Mouse (Mus musculus) hematopoietic stem cell, adult 5-6 weeks (primary cell): Measurements from ENCODE around the gene Spata31d1b. TPM values are rescaled to one million over a fixed set of nuclear protein-coding genes. Genes with fewer than 3 reads are reported as not detected.
"Not testable (repeated sequence)": the region's sequence is repeated elsewhere in the genome, so short reads cannot be mapped to it uniquely, and the experiment has no call there.

Source experiments
- ATAC-seq, 2 experiments: fragments of 125-278 bp in 1 of 2; replicated peaks in 1 of 2; 2 replicates each; pipeline ENCODE4 v1.8.0; 2016 to 2017; ENCODE audit warnings: inconsistent platforms in 2 of 2, mild to moderate bottlenecking in 2 of 2, moderate number of reproducible peaks in 2 of 2, low read depth in 1 of 2, moderate TSS enrichment in 1 of 2; ENCODE audit not compliant: low FRiP score in 2 of 2, poor library complexity in 2 of 2, severe bottlenecking in 2 of 2, insufficient read depth in 1 of 2, low TSS enrichment in 1 of 2
- total RNA-seq: library from RNA; stranded (forward); fragments of 172-1452, 232-1000 nt; gene quantifications from 2 replicates; pipeline ENCODE4 v1.2.3, GENCODE M21; 2017

The Spata31d1b gene
- total RNA-seq, 1 experiment from 2014 or later = not detected

GRCm38 (mm10) chr13:59689313-59689712, 22.8 kb upstream of the Spata31d1b start:
- no peak for ATAC-seq

- no peak for ATAC-seq
Measured at GRCm38 (mm10) chr13:59689843-59690242, 22.2 kb upstream of the Spata31d1b start.

GRCm38 (mm10) chr13:59690576-59690975, 21.5 kb upstream of the Spata31d1b start:
- ATAC-seq = no peak

GRCm38 (mm10) chr13:59691478-59691877, 20.6 kb upstream of the Spata31d1b start:
- ATAC-seq = no peak

GRCm38 (mm10) chr13:59694008-59694407, 18.1 kb upstream of the Spata31d1b start, which contains the start of gene 4921517D22Rik:
Gene 4921517D22Rik, minus strand, starts transcription at chr13:59694108.
- no peak for ATAC-seq

- no peak for ATAC-seq
Measured at GRCm38 (mm10) chr13:59695781-59696180, 16.3 kb upstream of the Spata31d1b start.

- ATAC-seq = no peak
Measured at GRCm38 (mm10) chr13:59699131-59699530, 13.0 kb upstream of the Spata31d1b start.

- ATAC-seq = peak in 1 of 2 experiments; percentile 27; a peak in 1 of 4 replicates
Measured at GRCm38 (mm10) chr13:59700137-59700536, 11.9 kb upstream of the Spata31d1b start.

GRCm38 (mm10) chr13:59703514-59703913, 8.6 kb upstream of the Spata31d1b start:
- no peak for ATAC-seq

- ATAC-seq = peak; percentile 72 to 81
Measured at GRCm38 (mm10) chr13:59704562-59704961, 7.5 kb upstream of the Spata31d1b start.

GRCm38 (mm10) chr13:59710230-59710629, 1.9 kb upstream of the Spata31d1b start, which contains the start of gene Spata31d1a:
Gene Spata31d1a, minus strand, starts transcription at chr13:59710330.
- 0 out of 4 replicates have a peak, but pooled peaks of 1 of the 2 experiments have one; percentile 22 for ATAC-seq

- ATAC-seq = no peak
Measured at GRCm38 (mm10) chr13:59713710-59714109, 1.6 kb downstream of the Spata31d1b start.

- ATAC-seq = peak; percentile 58 to 64; a peak in 3 of 4 replicates
Measured at GRCm38 (mm10) chr13:59718857-59719440, 6.9 kb downstream of the Spata31d1b start.

GRCm38 (mm10) chr13:59719475-59719874, 7.4 kb downstream of the Spata31d1b start:
- ATAC-seq = no peak

- ATAC-seq = not testable (repeated sequence)
Measured at GRCm38 (mm10) chr13:59722089-59722488, 10.0 kb downstream of the Spata31d1b start.

GRCm38 (mm10) chr13:59726139-59726867, 14.2 kb downstream of the Spata31d1b start:
- no peak for ATAC-seq

GRCm38 (mm10) chr13:59728378-59729093, 16.5 kb downstream of the Spata31d1b start:
- ATAC-seq = peak; percentile 91 to 92

- ATAC-seq = no peak
Measured at GRCm38 (mm10) chr13:59731652-59732051, 19.6 kb downstream of the Spata31d1b start, which contains the start of gene Spata31d1d. Gene Spata31d1d, minus strand, starts transcription at chr13:59731752.
